Mouse (Mus musculus) spleen, postnatal 10 days (tissue): ENCODE data around the gene Cox4i1.

ENCODE experiments used
- DNase-seq, 2 experiments: peaks; one replicate each; pipeline ENCODE4 v3.0.0; 2021 to 2022; ENCODE audit warnings: low spot score in 2 of 2

The Cox4i1 gene

GRCm38 (mm10) chr8:120693861-120694493 lies 26.0 kb downstream of the Cox4i1 start:
- DNase-seq, result peak in 1 of 2 experiments; percentile 62

GRCm38 (mm10) chr8:120696401-120697153 lies 28.6 kb downstream of the Cox4i1 start:
- no peak for DNase-seq

DNA sequence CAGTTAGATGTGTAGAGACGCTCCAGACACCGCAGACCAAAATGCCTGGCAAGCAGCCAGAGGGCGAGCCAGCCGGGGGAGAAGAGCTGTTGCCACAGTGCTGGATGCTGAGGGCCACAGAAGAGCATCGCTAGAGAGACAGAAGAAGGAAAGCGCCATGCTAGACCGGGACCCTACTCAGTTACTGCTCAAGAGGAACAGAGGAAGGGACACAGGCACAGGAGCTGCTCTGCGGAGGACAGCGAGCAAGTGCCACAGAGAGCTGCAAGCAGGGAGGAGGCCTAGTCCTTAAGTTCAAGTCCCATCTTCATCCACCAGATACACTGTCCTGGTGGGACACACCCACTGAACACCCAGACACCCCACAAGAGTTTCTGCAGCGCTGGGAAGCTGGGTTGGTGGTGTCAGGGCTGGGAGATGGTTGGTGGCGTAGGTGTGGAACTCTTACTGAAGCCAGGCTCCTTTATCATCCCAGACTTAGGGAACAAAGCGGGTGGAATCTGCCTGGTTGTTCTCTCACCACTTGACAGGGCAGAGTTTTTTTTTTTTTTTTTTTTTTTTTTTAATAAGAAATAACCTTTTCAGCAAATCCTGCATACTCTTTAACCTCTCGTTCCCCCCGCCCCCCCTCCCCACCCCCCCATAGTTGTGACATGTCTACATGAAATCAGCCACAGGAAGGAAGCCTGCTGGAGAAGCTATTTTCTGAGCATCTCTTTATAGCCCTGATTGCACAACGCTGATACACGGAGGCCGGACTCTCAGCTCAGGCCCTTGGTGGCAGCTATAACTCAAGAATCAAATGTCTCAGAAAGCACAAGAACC lies 29.3 kb downstream of the Cox4i1 start:
- DNase-seq, result peak in 1 of 2 experiments; percentile 52

DNA sequence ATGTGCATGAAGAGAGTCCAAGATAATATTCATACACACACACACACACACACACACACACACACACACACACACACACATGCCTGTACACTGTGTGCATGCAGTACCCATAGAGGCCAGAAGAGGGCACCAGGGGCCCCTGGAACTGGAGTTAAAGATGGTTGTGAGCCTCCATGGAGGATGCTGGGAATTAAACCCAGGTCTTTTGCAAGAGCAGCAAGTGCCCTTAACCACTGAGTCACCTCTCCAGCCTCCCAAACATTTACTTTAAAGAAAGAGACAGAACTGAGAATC lies 29.9 kb downstream of the Cox4i1 start:
- peak; percentile 41 to 71 for DNase-seq

DNA sequence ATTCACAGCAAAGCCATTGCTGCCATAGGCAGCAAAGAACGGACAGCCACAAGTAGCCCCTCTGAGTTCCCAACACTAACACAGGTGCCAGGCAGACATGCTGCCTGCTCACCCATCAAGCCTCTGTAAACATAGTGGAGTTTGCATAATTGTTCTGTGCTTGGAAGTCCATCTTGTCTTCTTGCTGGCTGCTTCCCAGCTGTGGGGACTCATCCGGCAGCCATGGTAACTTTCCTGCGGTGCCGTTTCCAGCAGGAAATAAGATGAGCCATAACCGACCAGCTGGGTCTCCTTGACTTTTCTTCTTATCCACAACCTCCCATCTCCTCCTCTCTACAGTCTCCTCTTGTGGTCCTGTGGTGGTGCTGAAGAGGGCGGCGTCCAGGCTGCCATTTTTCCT lies 30.4 kb downstream of the Cox4i1 start:
- no peak for DNase-seq

DNA sequence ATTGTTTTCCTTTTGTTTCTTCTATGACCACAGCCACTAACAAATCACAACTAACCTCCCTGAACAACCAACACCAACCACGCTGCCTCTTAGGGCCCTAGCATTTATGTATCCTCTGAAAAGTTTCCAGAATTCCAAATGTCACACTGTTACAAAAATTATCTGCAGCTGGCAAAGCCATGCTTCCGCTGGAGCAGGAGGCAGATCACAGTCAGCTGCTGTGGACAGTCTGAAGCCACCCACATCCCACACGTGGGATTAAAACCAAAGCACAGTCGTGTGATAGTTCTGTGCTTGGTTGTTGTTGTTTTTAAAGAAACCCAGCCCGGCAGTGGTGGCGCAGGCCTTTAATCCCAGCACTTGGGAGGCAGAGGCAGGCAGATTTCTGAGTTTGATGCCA lies 31.1 kb downstream of the Cox4i1 start:
- DNase-seq, result no peak

DNA sequence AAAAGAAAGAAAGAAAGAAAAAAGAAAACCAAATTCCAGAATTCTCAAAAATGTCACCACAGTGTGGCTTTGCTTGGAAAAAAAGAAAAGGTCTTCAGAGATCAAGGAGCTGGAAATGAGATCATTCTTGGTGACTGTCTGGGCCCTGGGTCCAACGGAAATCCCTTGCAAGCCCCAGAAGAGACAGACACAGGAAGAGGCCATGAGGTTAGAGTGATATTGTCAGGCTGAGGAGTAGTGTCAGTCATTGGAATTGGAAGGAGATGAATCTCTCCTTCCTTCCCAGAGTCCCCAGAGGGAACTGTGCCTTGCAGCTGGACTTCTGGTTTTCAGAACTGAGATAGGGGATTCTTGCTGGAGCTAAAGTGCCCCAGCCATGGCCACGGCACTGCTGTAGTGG lies 31.5 kb downstream of the Cox4i1 start:
- no peak for DNase-seq

- no peak for DNase-seq
Measured at GRCm38 (mm10) chr8:120700053-120700452, 32.0 kb downstream of the Cox4i1 start.

DNA sequence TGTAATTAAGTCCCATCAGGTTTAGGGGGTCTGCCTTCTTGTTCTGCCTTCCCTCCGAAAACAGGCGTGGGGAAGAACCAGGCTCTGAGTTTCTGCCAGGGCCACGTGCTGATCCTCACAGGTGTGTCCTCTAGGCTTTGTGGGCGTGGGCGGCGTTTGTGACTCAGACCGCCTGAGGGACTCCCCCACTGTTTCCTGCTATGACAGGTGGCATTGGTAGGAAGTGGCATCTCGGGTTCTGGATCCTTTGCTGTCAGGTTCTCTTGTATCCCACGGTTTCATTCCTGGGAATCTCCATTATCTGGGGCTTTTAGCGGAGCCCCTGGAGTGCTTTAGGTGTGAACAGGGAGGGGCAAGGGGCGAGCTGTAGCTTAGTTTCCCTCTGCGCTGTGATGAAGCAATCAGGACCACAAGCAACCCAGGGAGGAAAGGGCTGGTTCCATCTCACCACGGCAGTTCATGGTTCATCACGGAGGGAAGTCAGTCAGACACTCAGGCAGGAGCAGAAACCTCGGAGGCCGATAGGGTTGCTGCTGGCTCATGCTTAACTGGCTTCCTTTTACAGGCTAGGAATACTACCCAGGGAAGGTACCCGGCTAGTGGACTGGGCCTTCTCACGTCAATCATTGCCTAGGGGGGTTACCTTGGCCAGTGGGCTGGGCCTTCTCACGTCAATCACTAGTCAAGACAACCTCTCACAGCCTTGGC lies 33.9 kb downstream of the Cox4i1 start:
- peak in 1 of 2 experiments; percentile 74 for DNase-seq

DNA sequence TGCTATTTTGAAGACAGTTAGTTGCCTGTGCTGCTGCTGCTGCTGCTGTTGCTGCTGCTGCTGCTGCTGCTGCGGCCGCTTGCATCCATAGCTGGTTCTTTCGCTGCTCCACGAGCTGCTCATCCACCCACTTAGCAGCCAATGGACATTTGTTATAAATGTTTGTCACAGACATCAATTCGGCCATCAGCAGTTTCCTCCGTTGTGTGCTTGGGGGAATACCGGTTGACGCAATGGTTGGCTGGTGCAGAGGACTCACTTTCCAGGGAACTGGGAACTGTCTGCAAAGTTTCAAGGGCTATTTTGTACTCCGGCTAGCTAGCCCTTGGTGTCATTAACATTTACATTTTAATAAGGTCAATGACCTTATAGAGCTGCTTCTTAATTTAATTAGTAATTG lies 36.2 kb downstream of the Cox4i1 start:
- no peak for DNase-seq

GRCm38 (mm10) chr8:120705163-120705562 lies 37.1 kb downstream of the Cox4i1 start:
- DNase-seq, result no peak

DNA sequence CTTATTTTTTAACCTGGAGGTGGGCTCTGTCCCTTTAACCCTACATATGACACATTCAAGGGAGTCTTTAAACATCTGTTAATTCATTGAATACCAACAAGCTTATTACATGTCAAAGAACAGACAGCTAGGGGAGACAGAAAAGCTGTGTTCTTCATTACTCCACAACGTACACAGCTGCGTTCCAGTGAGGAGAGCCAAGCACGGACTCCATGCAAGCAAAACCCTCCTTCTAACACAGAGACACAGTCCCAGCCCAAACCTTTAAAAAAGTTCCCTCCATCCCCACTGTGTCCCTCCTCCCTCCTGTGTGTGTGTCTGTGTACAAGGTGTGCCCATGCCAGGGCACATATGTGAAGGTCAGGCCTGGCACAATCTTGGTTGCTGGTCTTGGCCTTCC lies 38.2 kb downstream of the Cox4i1 start:
- no peak for DNase-seq

GRCm38 (mm10) chr8:120709176-120709575 lies 41.2 kb downstream of the Cox4i1 start:
- no peak for DNase-seq

GRCm38 (mm10) chr8:120715200-120715599 lies 47.2 kb downstream of the Cox4i1 start:
- no peak for DNase-seq

GRCm38 (mm10) chr8:120715996-120716680 lies 48.1 kb downstream of the Cox4i1 start:
- DNase-seq, result no peak

DNA sequence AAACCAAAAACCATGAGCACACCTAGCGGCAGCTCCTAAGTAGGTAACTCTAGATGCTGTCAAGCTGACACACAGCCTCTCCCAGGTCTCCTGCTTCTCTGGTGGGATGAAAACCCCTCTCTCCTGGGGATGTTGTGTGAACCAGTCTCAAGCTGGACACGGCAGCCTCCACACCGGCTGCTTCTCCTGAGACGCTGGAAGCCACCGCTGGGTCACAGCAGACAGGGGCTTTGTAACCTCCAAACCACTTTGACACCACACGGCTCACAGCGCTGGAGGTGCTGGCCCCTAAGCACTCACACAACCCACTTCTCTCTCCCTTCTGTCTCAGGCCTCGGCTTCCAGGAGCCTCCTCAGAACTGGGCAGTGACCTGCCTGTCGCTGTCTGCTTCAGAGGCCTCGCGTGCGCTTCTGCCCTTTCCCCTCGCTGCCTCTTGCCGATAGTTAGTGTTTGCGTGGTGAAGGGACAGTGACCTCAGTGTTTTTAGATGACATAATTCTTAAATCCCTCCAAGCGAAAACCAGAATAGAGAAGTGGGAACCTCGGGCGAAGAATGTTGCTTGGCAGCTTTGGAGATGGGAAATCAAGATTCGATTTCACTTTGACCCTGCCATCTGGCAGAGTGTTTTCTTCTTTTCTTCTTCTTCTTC lies 51.7 kb downstream of the Cox4i1 start:
- DNase-seq, result no peak

DNA sequence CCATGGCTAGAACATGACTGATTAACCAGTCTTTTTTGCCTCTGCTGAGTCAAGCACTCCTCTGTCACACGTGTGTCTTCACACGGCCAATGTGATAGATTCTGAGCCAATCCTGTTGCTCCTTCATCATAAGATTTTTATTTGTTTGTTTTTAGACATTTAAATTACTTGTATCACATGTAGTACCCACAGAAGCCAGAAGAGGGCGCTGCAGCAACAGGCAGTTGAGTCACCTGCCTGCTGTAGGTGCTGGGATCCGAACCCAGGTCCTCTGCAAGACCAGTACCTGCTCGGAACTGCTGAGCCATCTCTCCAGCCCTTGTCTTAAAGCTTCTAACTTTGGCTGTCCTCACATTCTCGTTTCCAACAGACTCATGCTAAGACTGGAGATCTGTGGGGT lies 55.0 kb downstream of the Cox4i1 start:
- no peak for DNase-seq
